Mouse (Mus musculus): ENCODE measurements around the gene Sp7.
"Not testable (repeated sequence)": the region's sequence is repeated elsewhere in the genome, so short reads cannot be mapped to it uniquely, and the experiment has no call there.

The Sp7 gene

DNA sequence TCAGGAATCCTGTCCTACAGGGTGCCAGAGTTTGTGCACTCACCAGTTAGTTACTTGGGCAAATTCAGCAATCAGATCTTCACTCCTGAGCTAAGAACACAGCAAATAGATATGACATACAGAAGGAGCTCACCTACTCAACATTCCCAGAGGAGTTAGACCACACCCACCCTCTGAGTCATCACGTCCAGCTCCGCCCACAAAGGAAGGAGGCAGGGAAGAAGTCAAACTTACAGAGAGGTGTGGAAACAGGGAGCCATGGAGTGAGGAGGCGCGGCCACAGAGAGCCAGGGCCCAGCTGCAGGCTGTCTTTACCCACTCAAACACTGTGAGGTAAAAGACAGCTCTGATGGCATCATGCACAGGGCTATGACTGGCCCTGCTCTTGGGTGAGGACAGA lies 20.5 kb downstream of the Sp7 start:
- no peak for DNase-seq (ENCODE audit: low read depth, low spot score)

DNA sequence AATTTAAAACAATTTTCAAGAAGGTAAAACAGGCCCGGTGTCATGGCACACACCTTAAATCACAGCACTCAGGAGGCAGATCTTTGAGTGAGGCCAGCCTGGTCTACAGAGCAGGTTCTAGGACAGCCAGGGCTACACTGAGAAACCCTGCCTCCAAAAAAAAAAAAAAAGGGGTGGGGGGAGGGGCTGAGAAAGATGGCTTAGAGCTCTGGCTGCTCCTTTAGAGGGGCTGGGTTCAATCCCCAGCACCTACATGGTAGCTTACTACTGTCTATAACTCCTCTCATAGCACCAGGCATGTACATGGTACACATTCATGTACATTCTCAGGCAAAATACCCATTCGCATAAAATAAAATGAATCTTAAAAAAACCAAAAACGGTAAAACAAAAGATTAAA lies 22.5 kb downstream of the Sp7 start:
- DNase-seq (ENCODE audit: low read depth, low spot score) = no peak

DNA sequence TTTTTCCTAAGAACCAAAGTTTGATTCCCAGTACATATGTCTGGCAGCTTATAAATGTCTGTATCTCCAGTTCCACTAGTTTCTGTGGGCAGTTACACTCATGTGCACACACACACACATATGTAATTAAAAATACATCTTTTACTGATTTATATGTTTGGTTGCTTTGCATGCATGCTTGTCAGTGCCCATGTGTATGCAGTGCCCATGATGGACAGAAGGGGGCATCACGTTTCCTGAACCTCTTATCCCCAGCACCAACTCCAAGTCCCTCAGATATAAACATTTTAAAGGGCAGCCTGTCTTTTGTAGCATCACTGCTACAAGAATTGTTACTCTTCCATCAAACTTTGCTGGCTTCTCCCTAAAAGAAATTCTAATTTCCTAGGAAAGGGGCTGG lies 25.4 kb downstream of the Sp7 start:
- no peak for DNase-seq (ENCODE audit: low read depth, low spot score)

DNA sequence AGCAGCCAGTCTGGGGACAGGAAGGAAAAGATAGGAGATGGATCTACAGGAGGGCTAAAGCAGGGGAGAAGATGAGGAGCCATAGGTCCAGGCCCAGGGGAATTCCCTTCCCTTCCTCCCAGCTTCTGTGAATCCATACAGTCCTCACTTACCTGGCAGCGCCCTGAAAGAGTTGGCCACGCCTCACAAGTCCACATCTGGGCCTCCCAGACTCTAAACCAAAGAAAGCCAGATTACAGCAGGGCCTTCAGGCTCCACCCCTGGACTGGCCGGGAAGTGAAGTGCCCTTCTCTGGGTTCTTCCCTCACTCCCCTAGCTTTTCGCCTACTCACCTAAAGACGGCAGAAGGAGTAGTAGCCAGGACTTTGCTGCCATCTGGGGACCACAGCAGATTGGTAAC lies 27.4 kb downstream of the Sp7 start:
- no peak for DNase-seq (ENCODE audit: low read depth, low spot score)

DNA sequence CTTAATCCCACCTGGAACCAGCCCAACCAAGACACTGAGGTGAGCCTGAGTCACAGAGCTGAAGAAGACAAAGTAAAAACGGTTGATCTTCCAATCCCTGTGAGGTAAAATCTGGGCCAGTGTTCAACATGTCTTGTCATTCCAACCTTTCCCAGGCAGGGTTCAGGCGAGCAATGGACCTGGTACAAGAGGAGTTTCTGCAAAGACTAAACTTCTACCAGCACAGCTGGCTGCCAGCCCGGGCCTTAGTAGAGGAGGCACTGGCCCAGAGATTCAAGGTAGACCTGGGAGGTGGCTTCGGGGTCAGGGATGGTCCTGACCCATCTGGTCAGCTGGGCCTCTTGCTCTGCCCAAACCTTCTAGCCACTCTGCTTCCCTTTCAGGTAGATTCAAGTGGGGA lies 30.0 kb downstream of the Sp7 start:
- no peak for DNase-seq (ENCODE audit: low read depth, low spot score)

DNA sequence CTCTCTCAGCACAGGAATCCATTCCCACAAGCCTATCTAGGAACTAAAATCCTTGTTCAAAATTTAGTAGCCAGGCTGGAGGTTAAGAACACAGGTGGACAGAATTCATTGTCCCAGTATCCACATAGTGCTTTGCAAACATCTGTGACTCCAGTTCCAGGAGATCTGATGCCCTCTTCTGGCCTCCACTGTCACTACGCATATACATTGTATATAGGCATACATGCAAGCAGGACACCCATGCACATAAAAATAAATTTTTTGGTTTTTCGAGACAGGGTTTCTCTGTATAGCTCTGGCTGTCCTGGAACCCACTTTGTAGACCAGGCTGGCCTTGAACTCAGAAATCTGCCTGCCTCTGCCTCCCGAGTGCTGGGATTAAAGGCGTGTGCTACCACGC lies 31.1 kb downstream of the Sp7 start:
- DNase-seq (ENCODE audit: low read depth, low spot score) = not testable (repeated sequence)

DNA sequence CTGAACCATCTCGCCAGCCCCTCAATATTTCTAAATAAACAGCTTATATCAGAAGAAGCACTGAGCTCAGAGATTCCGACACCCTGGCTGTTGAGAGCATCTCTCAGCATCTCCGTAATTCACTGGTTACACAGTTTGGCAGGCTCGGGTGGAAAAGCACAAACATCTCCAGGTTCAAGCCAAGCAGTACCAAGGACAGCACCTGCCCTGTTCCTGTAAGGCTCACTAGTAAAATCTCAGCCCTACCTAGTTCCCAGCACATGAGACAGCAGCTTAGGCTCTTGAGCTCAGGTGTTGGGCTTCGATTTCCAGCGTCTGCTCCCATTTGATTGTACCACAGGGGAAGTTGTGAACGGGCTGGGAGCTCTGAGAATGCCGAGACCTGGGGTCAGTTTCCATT lies 31.7 kb downstream of the Sp7 start:
- no peak for DNase-seq (ENCODE audit: low read depth, low spot score)

DNA sequence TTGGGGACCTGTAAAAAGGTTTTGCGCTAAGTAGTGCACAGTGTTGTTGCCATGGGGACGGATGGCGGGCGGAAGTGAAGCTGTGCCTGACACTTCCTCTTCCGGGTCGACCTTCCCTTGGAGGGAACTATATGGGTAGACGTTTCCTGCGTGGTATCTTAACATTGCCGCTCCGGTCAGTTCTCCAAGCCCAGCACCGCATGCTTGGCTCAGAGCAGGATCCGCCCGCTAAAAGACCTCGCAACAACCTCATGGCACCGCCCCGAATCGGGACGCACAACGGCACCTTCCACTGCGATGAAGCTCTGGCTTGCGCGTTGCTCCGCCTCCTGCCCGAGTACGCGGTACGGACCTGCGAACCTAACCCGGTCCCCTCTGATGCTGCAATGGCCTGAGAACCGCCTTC lies 35.4 kb downstream of the Sp7 start, which contains the start of gene Myg1:
Myg1 (plus strand) TSS at position 100 of the 406 bp plus-strand sequence.
- peak; percentile 77 for DNase-seq (ENCODE audit: low read depth, low spot score)

DNA sequence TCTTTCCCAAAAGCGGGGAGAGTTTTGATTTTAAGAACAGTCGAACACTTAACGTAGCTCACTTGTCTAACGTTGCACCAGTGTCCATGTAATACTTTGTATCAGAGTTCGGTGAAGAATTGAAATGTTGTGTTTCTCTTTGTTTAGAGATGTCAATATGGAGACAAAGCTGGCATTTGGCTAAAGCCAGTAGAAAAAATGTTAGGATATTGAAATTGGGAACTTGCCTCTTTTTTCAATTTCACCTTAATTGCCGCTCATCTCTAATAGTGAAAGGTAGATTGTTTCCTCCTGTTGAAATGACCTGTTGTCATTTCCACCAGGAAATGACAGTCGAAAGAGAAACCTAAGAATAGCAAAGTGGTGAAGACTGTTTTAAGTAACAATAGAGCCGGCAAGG lies 40.1 kb downstream of the Sp7 start:
- DNase-seq (ENCODE audit: low read depth, low spot score) = no peak

DNA sequence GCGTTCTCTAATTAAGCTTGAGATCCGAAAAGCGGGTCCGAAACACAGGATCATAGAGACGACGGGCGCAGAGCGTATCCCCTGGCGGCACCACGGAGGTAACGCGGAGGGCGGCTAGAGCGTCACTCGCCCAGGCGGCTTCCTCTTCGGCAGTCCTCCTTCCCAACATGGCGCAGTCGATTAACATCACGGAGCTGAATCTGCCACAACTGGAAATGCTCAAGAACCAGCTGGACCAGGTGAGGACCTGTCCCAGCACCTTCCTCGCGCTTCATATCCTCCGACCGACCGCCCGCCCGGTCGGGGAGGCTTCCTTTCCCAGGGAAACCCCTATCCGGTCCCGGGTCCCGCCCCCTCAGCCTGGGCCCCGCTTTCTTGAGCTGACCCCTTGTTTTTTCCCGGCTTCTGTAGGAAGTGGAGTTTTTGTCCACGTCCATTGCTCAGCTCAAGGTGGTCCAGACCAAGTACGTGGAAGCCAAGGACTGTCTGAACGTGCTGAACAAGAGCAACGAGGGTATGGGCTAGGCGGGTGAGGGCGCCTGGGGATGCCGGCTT lies 40.9 kb downstream of the Sp7 start, which contains the start of gene Pfdn5:
Pfdn5 (plus strand) TSS at position 95 of the 555 bp plus-strand sequence.
- DNase-seq (ENCODE audit: low read depth, low spot score) = peak; percentile 68

DNA sequence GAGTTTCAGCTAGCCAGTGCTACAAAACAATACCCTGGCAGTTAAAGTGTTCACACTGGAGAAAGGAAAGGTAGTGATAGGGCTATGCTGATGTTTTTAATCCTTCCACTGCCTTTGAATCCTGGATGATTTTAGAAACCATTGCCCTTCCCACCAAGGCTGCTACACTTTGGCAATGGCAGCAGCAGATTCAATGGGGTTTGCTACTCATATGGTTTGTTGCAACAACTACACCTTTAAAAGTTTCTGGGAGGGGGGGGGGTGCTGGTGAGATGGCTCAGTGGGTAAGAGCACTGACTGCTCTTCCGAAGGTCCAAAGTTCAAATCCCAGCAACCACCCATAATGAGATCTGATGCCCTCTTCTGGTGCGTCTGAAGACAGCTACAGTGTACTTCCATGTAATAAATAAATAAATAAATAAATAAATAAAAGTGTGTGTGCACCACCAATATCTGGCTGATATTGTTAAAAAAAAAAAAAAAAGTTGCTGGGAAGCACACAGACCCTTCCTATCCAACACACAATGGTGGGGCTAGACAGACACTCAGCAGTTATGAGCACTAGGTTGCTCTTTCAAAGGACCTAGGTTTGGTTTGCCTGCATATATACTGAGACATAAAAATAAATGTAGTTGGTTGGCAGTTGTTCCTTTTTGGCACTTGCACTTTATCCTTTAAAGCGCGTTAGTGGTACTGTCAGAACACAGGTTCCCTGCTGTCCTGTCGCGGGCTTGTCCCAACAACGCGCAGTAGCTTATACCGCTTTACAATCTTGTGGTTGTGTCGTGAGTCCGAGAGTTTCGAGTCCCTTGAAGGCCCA lies 42.1 kb downstream of the Sp7 start:
- DNase-seq (ENCODE audit: low read depth, low spot score) = no peak

DNA sequence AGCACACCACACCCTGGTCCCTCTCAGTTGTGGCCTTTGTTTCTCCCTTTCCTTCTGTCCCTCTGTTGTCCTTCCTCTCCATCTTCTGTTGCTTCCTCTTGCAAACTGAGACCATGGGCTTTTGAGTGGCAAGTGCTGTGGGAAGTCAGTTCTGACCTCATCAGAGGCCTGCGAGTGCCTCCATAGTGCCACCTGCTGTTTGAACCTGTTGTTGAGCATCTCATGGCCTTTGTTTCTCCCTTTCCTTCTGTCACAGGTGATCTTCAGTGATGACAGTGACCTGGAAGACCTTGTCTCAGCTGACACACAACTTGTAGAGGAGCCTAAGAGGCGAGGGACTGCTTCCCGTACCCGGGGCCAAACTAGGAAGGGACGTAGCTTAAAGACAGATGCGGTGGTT lies 50.7 kb downstream of the Sp7 start:
- DNase-seq (ENCODE audit: low read depth, low spot score) = no peak

DNA sequence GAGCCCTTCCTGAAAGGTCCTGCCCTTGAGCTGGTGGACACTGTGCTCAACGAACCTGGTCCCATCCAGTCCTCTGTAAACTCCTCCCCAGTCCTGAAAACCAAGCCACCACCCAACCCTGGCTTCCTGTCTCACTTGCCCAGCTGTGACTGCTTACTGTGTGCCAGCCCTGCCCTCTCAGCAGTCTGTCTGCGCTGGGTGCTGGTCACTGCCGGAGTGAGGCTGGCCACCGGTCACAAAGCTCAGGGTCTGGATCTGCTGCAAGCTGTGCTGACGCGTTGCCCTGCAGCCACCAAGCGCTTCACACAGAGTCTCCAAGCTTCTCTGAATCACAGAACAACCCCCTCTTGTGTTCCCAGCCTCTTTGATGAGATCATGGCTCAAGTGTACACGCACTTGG lies 51.7 kb downstream of the Sp7 start:
- no peak for DNase-seq (ENCODE audit: low read depth, low spot score)

DNA sequence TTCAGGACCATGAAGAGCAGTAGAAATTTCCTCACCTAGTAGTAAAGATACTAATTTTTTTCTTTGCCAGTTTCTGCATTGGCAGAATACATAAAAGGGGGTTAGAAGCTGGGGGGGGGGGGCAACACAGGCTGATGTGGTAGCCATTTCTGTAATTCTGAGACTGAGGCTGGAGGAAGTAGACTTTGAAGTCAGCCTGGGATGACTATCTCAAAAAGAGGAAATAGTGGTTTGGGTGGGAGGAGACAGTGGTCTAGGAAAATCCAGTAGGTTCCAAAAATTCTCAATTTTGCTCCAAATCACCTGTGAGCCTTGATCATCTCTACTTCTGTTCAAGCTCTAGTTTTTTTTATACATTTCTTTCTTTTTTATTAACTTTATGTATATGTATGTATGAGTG lies 55.5 kb downstream of the Sp7 start:
- no peak for DNase-seq (ENCODE audit: low read depth, low spot score)

DNA sequence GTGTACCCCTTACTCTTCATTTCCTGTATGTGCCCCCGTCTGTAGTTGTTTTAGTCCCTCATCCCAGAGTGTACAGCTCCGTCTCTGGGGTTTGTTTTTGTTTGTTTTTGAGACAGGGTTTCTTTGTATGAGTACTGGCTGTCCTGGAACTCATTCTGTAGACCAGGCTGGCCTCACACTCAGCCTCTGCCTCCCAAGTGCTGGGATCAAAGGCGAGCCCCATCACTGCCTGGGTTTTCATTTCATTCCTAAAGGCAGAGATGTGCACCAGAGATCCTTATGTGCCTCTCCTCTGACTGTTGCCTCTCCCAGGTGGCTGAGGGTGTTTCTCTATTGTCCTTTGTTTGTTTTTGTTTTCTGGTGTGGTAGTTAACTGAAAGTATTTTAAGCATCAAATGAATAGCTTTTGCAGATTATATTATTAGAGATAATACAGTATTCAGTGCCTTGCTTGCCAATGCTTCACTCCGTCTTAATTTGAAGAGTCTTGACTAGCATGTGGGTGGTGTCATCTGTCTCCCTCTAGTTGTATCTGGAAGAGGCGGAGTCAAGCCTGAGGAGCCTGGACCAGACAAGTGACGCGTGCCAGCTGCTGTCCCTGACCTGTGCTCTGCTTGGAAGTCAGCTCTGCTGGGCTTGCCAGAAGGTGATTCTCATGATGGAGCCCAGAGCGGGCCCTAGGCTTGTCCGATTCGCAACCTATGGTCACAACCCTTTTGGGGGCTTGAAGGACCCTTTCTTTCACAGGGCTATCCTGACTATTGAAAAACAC lies 56.7 kb downstream of the Sp7 start:
- no peak for DNase-seq (ENCODE audit: low read depth, low spot score)

DNA sequence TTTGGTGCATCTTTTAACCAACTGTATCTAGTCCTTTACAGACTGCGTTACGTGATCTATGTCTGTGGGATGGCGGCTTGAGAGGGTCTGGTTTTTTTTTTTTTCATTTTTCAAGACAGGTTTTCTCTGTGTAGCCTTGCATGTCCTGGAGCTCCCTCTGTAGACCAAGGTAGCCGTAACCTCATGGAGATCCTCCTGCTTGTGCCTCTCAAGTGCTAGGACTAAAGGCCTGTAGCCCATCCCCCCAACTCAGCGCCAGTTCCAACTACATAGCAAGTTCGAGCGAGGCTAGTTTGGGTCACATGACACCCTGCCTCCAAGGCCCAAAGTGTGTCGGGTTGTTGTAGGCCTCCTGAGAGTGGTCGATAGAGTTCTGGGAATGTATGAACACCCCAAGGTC lies 58.3 kb downstream of the Sp7 start:
- DNase-seq (ENCODE audit: low read depth, low spot score) = no peak
